Mouse (Mus musculus) heart, postnatal 0 days (tissue): ENCODE results near the gene Epha2. TPM values are rescaled to one million over a fixed set of nuclear protein-coding genes. Genes with fewer than 3 reads are reported as not detected.

ENCODE experiments used
- ATAC-seq: fragments of 200-750 bp; cut with Nextera tagmentation; 2 replicates; pipeline ENCODE4 v1.8.0; 2017; ENCODE audit warnings: low read depth, moderate number of reproducible peaks, moderate library complexity; ENCODE audit not compliant: insufficient read depth
- DNase-seq: peaks from one replicate; pipeline ENCODE4 v3.0.0-alpha.2; 2016; ENCODE audit warnings: low spot score
- H3K27ac ChIP-seq: fragments of 300-500 bp; sonication (generic); 2 replicates; pipeline ENCODE4 v1.5.1; 2014; ENCODE audit warnings: low read depth, mild to moderate bottlenecking
- H3K27me3 ChIP-seq: fragments of 300-500 bp; sonication (generic); 2 replicates; pipeline ENCODE4 v1.6.1; 2014; ENCODE audit warnings: low read length, mixed read lengths; ENCODE audit not compliant: control insufficient read depth, insufficient read depth
- H3K36me3 ChIP-seq: fragments of 300-500 bp; sonication (generic); replicated peaks from 2 replicates; pipeline ENCODE4 v1.6.1; 2014; ENCODE audit warnings: low read length, mixed read lengths; ENCODE audit not compliant: control insufficient read depth, insufficient read depth
- H3K4me1 ChIP-seq: fragments of 300-500 bp; sonication (generic); 2 replicates; pipeline ENCODE4 v1.6.1; 2014; ENCODE audit warnings: antibody characterized with exemption; ENCODE audit not compliant: control insufficient read depth, insufficient read depth
- H3K4me2 ChIP-seq: fragments of 300-500 bp; sonication (generic); 2 replicates; pipeline ENCODE4 v1.6.1; 2014; ENCODE audit warnings: low read depth, mild to moderate bottlenecking, low read length, moderate library complexity
- H3K4me3 ChIP-seq: fragments of 300-500 bp; sonication (generic); 2 replicates; pipeline ENCODE4 v1.5.1; 2014; ENCODE audit warnings: low read depth, low read length
- H3K9ac ChIP-seq: fragments of 300-500 bp; sonication (generic); replicated peaks from 2 replicates; pipeline ENCODE4 v1.6.1; 2014; ENCODE audit warnings: low read depth, low read length, mixed read lengths
- H3K9me3 ChIP-seq: fragments of 300-500 bp; sonication (generic); replicated peaks from 2 replicates; pipeline ENCODE4 v1.6.1; 2016; ENCODE audit warnings: low read length; ENCODE audit not compliant: control insufficient read depth
- CTCF ChIP-seq: IDR thresholded peaks from 2 replicates; pipeline ENCODE4 v1.5.1; 2016; ENCODE audit warnings: antibody characterized with exemption, control low read depth, low read depth
- EP300 ChIP-seq: IDR thresholded peaks from 2 replicates; pipeline ENCODE4 v1.6.1; 2016; ENCODE audit warnings: antibody characterized with exemption, low read depth
- WGBS: fragments of 180-500 bp; shearing (Covaris S2); extraction: QIAGEN DNeasy Blood & Tissue Kit; methylation state at CpG from one replicate; pipeline ENCODE4 v1.1.7; 2014; 5-methylcytosine and 5-hydroxymethylcytosine counted together
- polyA plus RNA-seq: library from polyadenylated mRNA; unstranded; fragments of >200 nt; fragmentation: Nextera tagmentation; extraction: Ambion mirVana; gene quantifications from 2 replicates; pipeline ENCODE4 v1.2.1, GENCODE M21; 2015
- total RNA-seq: library from RNA; depleted of rRNA; stranded (reverse); fragments of >200 nt; gene quantifications from 2 replicates; pipeline ENCODE4 v1.2.3, GENCODE M21; 2014; ENCODE audit warnings: low replicate concordance

Gene Epha2
- total and polyA plus RNA-seq, 2 experiments from 2014 or later: 1.4 to 11.7 TPM

GRCm38 (mm10) chr4:141335263-141335796, 34.3 kb downstream of the Epha2 start:
- H3K4me2 ChIP-seq: no peak overlapping the region
- no peak overlapping the region for H3K9ac ChIP-seq
- H3K4me3 ChIP-seq: no peak overlapping the region
- TF ChIP-seq CTCF (no peak), EP300 (no peak)
- H3K36me3 ChIP-seq: no peaks in the 10 kb centered on the region
- no peak for DNase-seq
- 44% methylated on average over 3 of the region's 3 CpGs for WGBS
- H3K9me3 ChIP-seq: no peaks in the 10 kb centered on the region
- H3K27me3 ChIP-seq: no peaks in the 10 kb centered on the region
- H3K27ac ChIP-seq: no peak overlapping the region
- no peaks in the 10 kb centered on the region for H3K4me1 ChIP-seq
- ATAC-seq: peak; percentile 22; the same call in 1 of the 2 replicates

- no peak overlapping the region for H3K4me3 ChIP-seq
- no peaks in the 10 kb centered on the region for H3K9me3 ChIP-seq
- TF ChIP-seq CTCF: no peak
- TF ChIP-seq EP300: no peak
- no peak overlapping the region for H3K9ac ChIP-seq
- H3K4me2 ChIP-seq: no peak overlapping the region
- no peaks in the 10 kb centered on the region for H3K4me1 ChIP-seq
- ATAC-seq (no peak), DNase-seq (no peak)
- no peaks in the 10 kb centered on the region for H3K27me3 ChIP-seq
- no peaks in the 10 kb centered on the region for H3K36me3 ChIP-seq
- H3K27ac ChIP-seq: no peak overlapping the region
- WGBS: 77% methylated on average over 6 of the region's 6 CpGs
Observed at GRCm38 (mm10) chr4:141336196-141336595, 35.2 kb downstream of the Epha2 start.

GRCm38 (mm10) chr4:141337986-141338385, 36.9 kb downstream of the Epha2 start:
- no peak overlapping the region for H3K4me2 ChIP-seq
- H3K27me3 ChIP-seq: no peaks in the 10 kb centered on the region
- H3K4me1 ChIP-seq: no peaks in the 10 kb centered on the region
- TF ChIP-seq CTCF: no peak
- TF ChIP-seq EP300: no peak
- ATAC-seq (no peak), DNase-seq (no peak)
- H3K36me3 ChIP-seq: no peaks in the 10 kb centered on the region
- no peak overlapping the region for H3K4me3 ChIP-seq
- H3K9me3 ChIP-seq: no peaks in the 10 kb centered on the region
- H3K9ac ChIP-seq: no peak overlapping the region
- 43% methylated on average over 6 of the region's 6 CpGs for WGBS
- H3K27ac ChIP-seq: no peak overlapping the region

GRCm38 (mm10) chr4:141338853-141339252, 37.8 kb downstream of the Epha2 start:
- Histone ChIP-seq H3K4me1 (no peaks in the 10 kb centered on the region), H3K9me3 (no peaks in the 10 kb centered on the region), H3K4me3 (no peak overlapping the region), H3K36me3 (no peaks in the 10 kb centered on the region), H3K9ac (no peak overlapping the region), H3K4me2 (no peak overlapping the region), H3K27ac (no peak overlapping the region), H3K27me3 (no peaks in the 10 kb centered on the region)
- DNase-seq (no peak), ATAC-seq (no peak)
- WGBS: 56% methylated on average over 1 of the region's 1 CpGs
- TF ChIP-seq EP300: no peak
- no peak for TF ChIP-seq CTCF

GRCm38 (mm10) chr4:141341477-141341876, 40.4 kb downstream of the Epha2 start:
- no peak for TF ChIP-seq EP300
- no peak for TF ChIP-seq CTCF
- no peak overlapping the region for H3K4me2 ChIP-seq
- no peaks in the 10 kb centered on the region for H3K4me1 ChIP-seq
- no peaks in the 10 kb centered on the region for H3K27me3 ChIP-seq
- no peak for DNase-seq
- H3K9ac ChIP-seq: no peak overlapping the region
- H3K27ac ChIP-seq: no peak overlapping the region
- WGBS: 62% methylated on average over 7 of the region's 7 CpGs
- H3K9me3 ChIP-seq: no peaks in the 10 kb centered on the region
- no peak overlapping the region for H3K4me3 ChIP-seq
- ATAC-seq: no peak
- H3K36me3 ChIP-seq: no peaks in the 10 kb centered on the region

GRCm38 (mm10) chr4:141343515-141343914, 42.5 kb downstream of the Epha2 start:
- no peak overlapping the region for H3K4me3 ChIP-seq
- H3K27ac ChIP-seq: no peak overlapping the region
- H3K4me1 ChIP-seq: no peaks in the 10 kb centered on the region; the same call in 1 of the 2 replicates
- 62% methylated on average over 7 of the region's 7 CpGs for WGBS
- DNase-seq (no peak), ATAC-seq (no peak)
- H3K36me3 ChIP-seq: no peaks in the 10 kb centered on the region
- no peak for TF ChIP-seq EP300
- TF ChIP-seq CTCF: no peak
- H3K9me3 ChIP-seq: no peaks in the 10 kb centered on the region
- H3K4me2 ChIP-seq: no peak overlapping the region
- H3K27me3 ChIP-seq: no peaks in the 10 kb centered on the region; the same call in 1 of the 2 replicates
- H3K9ac ChIP-seq: no peak overlapping the region
